Mouse (Mus musculus): Measurements from ENCODE around the gene Hoxc11. TPM values are rescaled to one million over a fixed set of nuclear protein-coding genes. Genes with fewer than 3 reads are reported as not detected.
A peak's percentile ranks its signal among the peaks of the same experiment; 100 is the strongest.

Gene Hoxc11
- polyA plus RNA-seq, 1 experiment from 2014 or later = not detected

- Histone ChIP-seq H3K4me1 (replicated peaks; ENCODE audit: control insufficient read depth, insufficient read depth, low read length) (no peaks in the 10 kb centered on the region), H3K4me3 (replicated peaks; ENCODE audit: low read length) (no peak overlapping the region), H3K36me3 (replicated peaks; ENCODE audit: control insufficient read depth, insufficient read depth) (no peaks in the 10 kb centered on the region), H3K9ac (no peak overlapping the region), H3K27ac (no peak overlapping the region), H3K9me3 (ENCODE audit: control insufficient read depth, low read length) (no peaks in the 10 kb centered on the region), H3K27me3 (ENCODE audit: control insufficient read depth, insufficient read depth, low read length) (peaks cover 100% of the 10 kb centered on the region), H3K4me2 (replicated peaks) (no peak overlapping the region)
- 3% methylated on average over 21 of the region's 21 CpGs for WGBS
- ATAC-seq (ENCODE audit: low FRiP score) (no peak), DNase-seq (ENCODE audit: low spot score) (peak; percentile 97)
Observed at GRCm38 (mm10) chr15:102987124-102987833, 33.1 kb downstream of the Hoxc11 start.

- no peak overlapping the region for H3K27ac ChIP-seq
- no peaks in the 10 kb centered on the region for H3K9me3 ChIP-seq (ENCODE audit: control insufficient read depth, low read length)
- WGBS = 15% methylated on average over 5 of the region's 5 CpGs
- H3K27me3 ChIP-seq (ENCODE audit: control insufficient read depth, insufficient read depth, low read length) = peaks cover 100% of the 10 kb centered on the region
- H3K4me1 ChIP-seq (replicated peaks; ENCODE audit: control insufficient read depth, insufficient read depth, low read length) = no peaks in the 10 kb centered on the region
- no peak overlapping the region for H3K9ac ChIP-seq
- DNase-seq (ENCODE audit: low spot score) = no peak
- H3K36me3 ChIP-seq (replicated peaks; ENCODE audit: control insufficient read depth, insufficient read depth) = no peaks in the 10 kb centered on the region
- no peak overlapping the region for H3K4me3 ChIP-seq (replicated peaks; ENCODE audit: low read length)
- no peak for ATAC-seq (ENCODE audit: low FRiP score)
- no peak overlapping the region for H3K4me2 ChIP-seq (replicated peaks)
Observed at GRCm38 (mm10) chr15:102988078-102988477, 33.9 kb downstream of the Hoxc11 start.

- no peak for DNase-seq (ENCODE audit: low spot score)
- no peaks in the 10 kb centered on the region for H3K36me3 ChIP-seq (replicated peaks; ENCODE audit: control insufficient read depth, insufficient read depth)
- H3K27me3 ChIP-seq (ENCODE audit: control insufficient read depth, insufficient read depth, low read length) = peaks cover 100% of the 10 kb centered on the region
- no peaks in the 10 kb centered on the region for H3K4me1 ChIP-seq (replicated peaks; ENCODE audit: control insufficient read depth, insufficient read depth, low read length)
- no peak for ATAC-seq (ENCODE audit: low FRiP score)
- H3K9ac ChIP-seq = no peak within 1 kb of the TSS
- no peak within 1 kb of the TSS for H3K27ac ChIP-seq
- no peak within 1 kb of the TSS for H3K4me2 ChIP-seq (replicated peaks)
- no peaks in the 10 kb centered on the region for H3K9me3 ChIP-seq (ENCODE audit: control insufficient read depth, low read length)
- no peak within 1 kb of the TSS for H3K4me3 ChIP-seq (replicated peaks; ENCODE audit: low read length)
- WGBS = under 1% methylated on average over 61 of the region's 69 CpGs
Observed at GRCm38 (mm10) chr15:102990461-102991397, 36.5 kb downstream of the Hoxc11 start, which contains the start of gene Hoxc8. Hoxc8 (plus strand) TSS chr15:102990607.

GRCm38 (mm10) chr15:102991782-102992181 is 37.6 kb downstream of the Hoxc11 start:
- ATAC-seq (ENCODE audit: low FRiP score) (no peak), DNase-seq (ENCODE audit: low spot score) (no peak)
- no peak overlapping the region for H3K4me3 ChIP-seq (replicated peaks; ENCODE audit: low read length)
- no peaks in the 10 kb centered on the region for H3K4me1 ChIP-seq (replicated peaks; ENCODE audit: control insufficient read depth, insufficient read depth, low read length)
- H3K9ac ChIP-seq = no peak overlapping the region
- 3% methylated on average over 7 of the region's 7 CpGs for WGBS
- H3K4me2 ChIP-seq (replicated peaks) = no peak overlapping the region
- peaks cover 100% of the 10 kb centered on the region for H3K27me3 ChIP-seq (ENCODE audit: control insufficient read depth, insufficient read depth, low read length)
- no peaks in the 10 kb centered on the region for H3K9me3 ChIP-seq (ENCODE audit: control insufficient read depth, low read length)
- H3K36me3 ChIP-seq (replicated peaks; ENCODE audit: control insufficient read depth, insufficient read depth) = no peaks in the 10 kb centered on the region
- H3K27ac ChIP-seq = no peak overlapping the region

- no peak overlapping the region for H3K4me2 ChIP-seq (replicated peaks)
- no peak overlapping the region for H3K27ac ChIP-seq
- DNase-seq (ENCODE audit: low spot score) (no peak), ATAC-seq (ENCODE audit: low FRiP score) (no peak)
- no peaks in the 10 kb centered on the region for H3K36me3 ChIP-seq (replicated peaks; ENCODE audit: control insufficient read depth, insufficient read depth)
- peaks cover 100% of the 10 kb centered on the region for H3K27me3 ChIP-seq (ENCODE audit: control insufficient read depth, insufficient read depth, low read length)
- H3K9ac ChIP-seq = no peak overlapping the region
- no peak overlapping the region for H3K4me3 ChIP-seq (replicated peaks; ENCODE audit: low read length)
- WGBS = 2% methylated on average over 11 of the region's 11 CpGs
- H3K4me1 ChIP-seq (replicated peaks; ENCODE audit: control insufficient read depth, insufficient read depth, low read length) = no peaks in the 10 kb centered on the region
- no peaks in the 10 kb centered on the region for H3K9me3 ChIP-seq (ENCODE audit: control insufficient read depth, low read length)
Observed at GRCm38 (mm10) chr15:102992206-102992605, 38.0 kb downstream of the Hoxc11 start.

GRCm38 (mm10) chr15:102992863-102993262 is 38.6 kb downstream of the Hoxc11 start:
- H3K4me3 ChIP-seq (replicated peaks; ENCODE audit: low read length) = no peak overlapping the region
- H3K27ac ChIP-seq = no peak overlapping the region
- DNase-seq (ENCODE audit: low spot score) (no peak), ATAC-seq (ENCODE audit: low FRiP score) (no peak)
- no peak overlapping the region for H3K9ac ChIP-seq
- no peak overlapping the region for H3K4me2 ChIP-seq (replicated peaks)
- no peaks in the 10 kb centered on the region for H3K4me1 ChIP-seq (replicated peaks; ENCODE audit: control insufficient read depth, insufficient read depth, low read length)
- no peaks in the 10 kb centered on the region for H3K9me3 ChIP-seq (ENCODE audit: control insufficient read depth, low read length)
- H3K36me3 ChIP-seq (replicated peaks; ENCODE audit: control insufficient read depth, insufficient read depth) = no peaks in the 10 kb centered on the region
- 0% methylated on average over 3 of the region's 3 CpGs for WGBS
- peaks cover 100% of the 10 kb centered on the region for H3K27me3 ChIP-seq (ENCODE audit: control insufficient read depth, insufficient read depth, low read length)

- H3K27ac ChIP-seq = no peak overlapping the region
Observed at GRCm38 (mm10) chr15:102996548-102996947, 42.3 kb downstream of the Hoxc11 start.

GRCm38 (mm10) chr15:102997431-102997830 is 43.2 kb downstream of the Hoxc11 start:
- 0% methylated on average over 3 of the region's 3 CpGs for WGBS
- 0 out of 2 replicates have a peak, but pooled peaks cover 4% of the 10 kb centered on the region for H3K4me1 ChIP-seq (replicated peaks; ENCODE audit: control insufficient read depth, insufficient read depth, low read length)
- ATAC-seq (ENCODE audit: low FRiP score) (no peak), DNase-seq (ENCODE audit: low spot score) (no peak)
- no peak overlapping the region for H3K9ac ChIP-seq
- H3K36me3 ChIP-seq (replicated peaks; ENCODE audit: control insufficient read depth, insufficient read depth) = no peaks in the 10 kb centered on the region
- no peak overlapping the region for H3K27ac ChIP-seq
- H3K4me2 ChIP-seq (replicated peaks) = no peak overlapping the region
- no peak overlapping the region for H3K4me3 ChIP-seq (replicated peaks; ENCODE audit: low read length)
- H3K9me3 ChIP-seq (ENCODE audit: control insufficient read depth, low read length) = no peaks in the 10 kb centered on the region
- H3K27me3 ChIP-seq (ENCODE audit: control insufficient read depth, insufficient read depth, low read length) = peaks cover 100% of the 10 kb centered on the region

More at GRCm38 (mm10) chr15:102996548-102996947, 42.3 kb downstream of the Hoxc11 start:
- H3K9ac ChIP-seq = no peak overlapping the region
- 3% methylated on average over 9 of the region's 9 CpGs for WGBS
- no peak overlapping the region for H3K4me2 ChIP-seq (replicated peaks)
- DNase-seq (ENCODE audit: low spot score) (no peak), ATAC-seq (ENCODE audit: low FRiP score) (no peak)
- H3K9me3 ChIP-seq (ENCODE audit: control insufficient read depth, low read length) = no peaks in the 10 kb centered on the region
- H3K4me1 ChIP-seq (replicated peaks; ENCODE audit: control insufficient read depth, insufficient read depth, low read length) = 0 out of 2 replicates have a peak, but pooled peaks cover 4% of the 10 kb centered on the region
- peaks cover 100% of the 10 kb centered on the region for H3K27me3 ChIP-seq (ENCODE audit: control insufficient read depth, insufficient read depth, low read length)
- no peaks in the 10 kb centered on the region for H3K36me3 ChIP-seq (replicated peaks; ENCODE audit: control insufficient read depth, insufficient read depth)
- H3K4me3 ChIP-seq (replicated peaks; ENCODE audit: low read length) = no peak overlapping the region

GRCm38 (mm10) chr15:102997939-102998355 is 43.7 kb downstream of the Hoxc11 start, which contains the start of gene Hoxc6:
Hoxc6 (plus strand) TSS chr15:102998257.
- 3% methylated on average over 19 of the region's 19 CpGs for WGBS
- no peaks in the 10 kb centered on the region for H3K36me3 ChIP-seq (replicated peaks; ENCODE audit: control insufficient read depth, insufficient read depth)
- no peak within 1 kb of the TSS for H3K9ac ChIP-seq
- H3K27me3 ChIP-seq (ENCODE audit: control insufficient read depth, insufficient read depth, low read length) = peaks cover 100% of the 10 kb centered on the region
- DNase-seq (ENCODE audit: low spot score) = no peak
- ATAC-seq (ENCODE audit: low FRiP score) = no peak
- peak within 1 kb of the TSS; percentile 28; the same call in 1 of the 2 replicates for H3K4me3 ChIP-seq (replicated peaks; ENCODE audit: low read length)
- no peaks in the 10 kb centered on the region for H3K9me3 ChIP-seq (ENCODE audit: control insufficient read depth, low read length)
- no peak within 1 kb of the TSS for H3K27ac ChIP-seq
- 0 out of 2 replicates have a peak, but pooled peaks cover 4% of the 10 kb centered on the region for H3K4me1 ChIP-seq (replicated peaks; ENCODE audit: control insufficient read depth, insufficient read depth, low read length)
- H3K4me2 ChIP-seq (replicated peaks) = peak within 1 kb of the TSS; percentile 49

Data from hindbrain, embryonic 14.5 days (tissue).